12 mouse cellular contexts compared by ENCODE assay signal in genomic region chr17:75235781-75236180, GRCm38 (mm10).
DNase-seq lines count a peak whose midpoint lies in the region; ATAC-seq and TF ChIP-seq lines count a peak whose summit lies in the region.
"Had no signal": no experiment of that assay in that cellular context is flagged by ENCODE, and none has a peak within 500 bp of the region (broad histone marks: within the 10 kb centered on the region; RNA-seq: fewer than 3 reads in every experiment).

No protein-coding gene starts in this region.

- H3K4me2 ChIP-seq in heart, embryonic 12.5 days = no peak overlapping the region
- no peak overlapping the region for H3K4me2 ChIP-seq in lung, embryonic 14.5 days

- TF ChIP-seq CTCF in lung, embryonic 14.5 days (IDR thresholded peaks at IDR 0.05; ENCODE audit: low read depth) = no peak

- DNase-seq in heart, adult 18-20 months = no peak
- peak; percentile 50 for DNase-seq in lung, embryonic 14.5 days
- no peak for DNase-seq in lung, postnatal 25 days (ENCODE audit: low spot score)
- peak; percentile 16 to 20 for DNase-seq in frontal cortex, postnatal 14 days (ENCODE audit: low spot score in 2 of 2)
- peak; percentile 4 for DNase-seq in lung, postnatal 36 days
- no peak for DNase-seq in urinary bladder, postnatal 36 days (ENCODE audit: low spot score in 2 of 2)
- no peak for DNase-seq in gastrocnemius, adult 18-20 months (ENCODE audit: low spot score)
- DNase-seq: cerebellum, adult 9-11 months; gastrocnemius, postnatal 10 days; liver, postnatal 0 days had no signal

- H3K36me3 ChIP-seq in heart, embryonic 12.5 days = no peaks in the 10 kb centered on the region
- H3K36me3 ChIP-seq in lung, embryonic 14.5 days (ENCODE audit: insufficient read depth) = 0 out of 2 replicates have a peak, but pooled peaks cover 6% of the 10 kb centered on the region

- WGBS in heart, embryonic 12.5 days = 67% methylated on average over 3 of the region's 3 CpGs
- 50% methylated on average over 3 of the region's 3 CpGs for WGBS in lung, embryonic 14.5 days

- peaks cover 12% of the 10 kb centered on the region for H3K4me1 ChIP-seq in heart, embryonic 12.5 days (replicated peaks)
- H3K4me1 ChIP-seq in lung, embryonic 14.5 days (ENCODE audit: insufficient read depth) = 0 out of 2 replicates have a peak, but pooled peaks cover 4% of the 10 kb centered on the region

- no peak for ATAC-seq in heart, embryonic 12.5 days (ENCODE audit: insufficient number of reproducible peaks, low FRiP score)
- peak; percentile 58 for ATAC-seq in lung, embryonic 14.5 days (ENCODE audit: insufficient read depth)
- ATAC-seq: liver, postnatal 0 days; Patski had no signal

- no peak overlapping the region for H3K4me3 ChIP-seq in heart, embryonic 12.5 days
- H3K4me3 ChIP-seq in lung, embryonic 14.5 days (ENCODE audit: low read depth, low read length) = no peak overlapping the region

- H3K27me3 ChIP-seq in heart, embryonic 12.5 days (replicated peaks) = no peaks in the 10 kb centered on the region
- no peaks in the 10 kb centered on the region for H3K27me3 ChIP-seq in lung, embryonic 14.5 days (ENCODE audit: insufficient read depth, low read length)
- H3K27me3 ChIP-seq: Patski had no signal

- no peaks in the 10 kb centered on the region for H3K9me3 ChIP-seq in heart, embryonic 12.5 days (replicated peaks)
- H3K9me3 ChIP-seq in lung, embryonic 14.5 days (ENCODE audit: low read depth, low read length) = no peaks in the 10 kb centered on the region

- H3K9ac ChIP-seq in heart, embryonic 12.5 days = no peak overlapping the region
- no peak overlapping the region for H3K9ac ChIP-seq in lung, embryonic 14.5 days
- H3K9ac ChIP-seq: liver, postnatal 0 days had no signal

- H3K27ac ChIP-seq in heart, embryonic 12.5 days (ENCODE audit: poor library complexity, severe bottlenecking) = peak overlapping the region; percentile 17; the same call in 1 of the 2 replicates
- no peak overlapping the region for H3K27ac ChIP-seq in lung, embryonic 14.5 days (ENCODE audit: low read depth)

Comparison
In these comparisons a context has a peak if more than half of its experiments do, and no peak if none do; other contexts are left out.
1. DNase-seq: peak in lung, embryonic 14.5 days (single experiment), frontal cortex, postnatal 14 days (2 of 2) and lung, postnatal 36 days (single experiment); none in heart, adult 18-20 months (0 of 2), lung, postnatal 25 days (single experiment), urinary bladder, postnatal 36 days (0 of 2) and gastrocnemius, adult 18-20 months (single experiment).